Mouse (Mus musculus): ENCODE data around the gene Cbx6.
A peak's percentile ranks its signal among the peaks of the same experiment; 100 is the strongest.
"Not testable (repeated sequence)": the region's sequence is repeated elsewhere in the genome, so short reads cannot be mapped to it uniquely, and the experiment has no call there.

Cbx6 gene

DNA sequence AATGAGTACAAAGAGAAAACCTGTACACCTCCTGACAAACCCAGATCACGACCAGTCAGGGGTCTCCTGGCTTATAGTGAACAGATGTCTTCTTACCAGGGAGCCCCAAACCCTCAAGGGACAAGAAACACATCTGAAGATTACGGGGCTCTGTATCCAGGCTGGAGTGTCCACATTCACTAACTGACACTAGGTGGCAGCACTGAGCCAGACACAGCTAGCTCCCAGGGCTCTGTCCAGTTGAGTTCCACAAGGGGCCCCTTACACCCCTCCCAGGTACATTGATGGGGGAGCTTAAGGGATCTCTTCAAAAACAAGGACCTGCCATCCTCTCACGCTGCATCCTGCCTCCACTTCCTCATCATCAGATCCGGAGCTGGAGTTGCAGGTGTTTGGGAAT is 4.1 kb downstream of the Cbx6 start:
- peak; percentile 60 to 79 for DNase-seq (ENCODE audit: low spot score in 2 of 2)

- no peak for DNase-seq (ENCODE audit: low spot score in 2 of 2)
These were observed 5.1 kb downstream of the Cbx6 start for GRCm38 (mm10) chr15:79829431-79829830.

- peak; percentile 40 to 54 for DNase-seq (ENCODE audit: low spot score in 2 of 2)
These were observed 6.0 kb downstream of the Cbx6 start for GRCm38 (mm10) chr15:79828366-79829035.

DNA sequence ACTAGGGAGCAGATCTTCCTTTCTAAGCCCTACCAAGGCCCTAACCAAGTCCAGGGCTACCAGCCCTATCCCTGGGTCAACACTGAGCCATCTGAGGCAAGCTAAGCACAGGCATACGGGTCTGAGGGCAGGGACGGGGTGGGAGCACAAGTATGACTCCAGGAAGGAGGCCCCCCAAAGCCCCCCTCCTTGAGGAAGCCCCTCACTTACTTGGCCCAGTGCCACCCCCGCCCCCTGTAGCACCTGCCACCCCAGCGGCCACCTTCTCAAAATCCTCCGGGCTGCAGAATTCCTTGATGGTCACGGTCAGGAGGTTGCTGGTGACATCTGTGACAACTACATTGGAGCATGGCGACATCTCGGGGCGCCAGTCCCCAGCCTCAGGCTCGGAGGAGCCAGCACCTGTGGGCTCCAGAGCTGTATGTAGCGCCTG is 6.7 kb downstream of the Cbx6 start:
- DNase-seq (ENCODE audit: low spot score in 2 of 2), result no peak

- no peak for DNase-seq (ENCODE audit: low spot score in 2 of 2)
These were observed 7.3 kb downstream of the Cbx6 start for GRCm38 (mm10) chr15:79827061-79827777.

DNA sequence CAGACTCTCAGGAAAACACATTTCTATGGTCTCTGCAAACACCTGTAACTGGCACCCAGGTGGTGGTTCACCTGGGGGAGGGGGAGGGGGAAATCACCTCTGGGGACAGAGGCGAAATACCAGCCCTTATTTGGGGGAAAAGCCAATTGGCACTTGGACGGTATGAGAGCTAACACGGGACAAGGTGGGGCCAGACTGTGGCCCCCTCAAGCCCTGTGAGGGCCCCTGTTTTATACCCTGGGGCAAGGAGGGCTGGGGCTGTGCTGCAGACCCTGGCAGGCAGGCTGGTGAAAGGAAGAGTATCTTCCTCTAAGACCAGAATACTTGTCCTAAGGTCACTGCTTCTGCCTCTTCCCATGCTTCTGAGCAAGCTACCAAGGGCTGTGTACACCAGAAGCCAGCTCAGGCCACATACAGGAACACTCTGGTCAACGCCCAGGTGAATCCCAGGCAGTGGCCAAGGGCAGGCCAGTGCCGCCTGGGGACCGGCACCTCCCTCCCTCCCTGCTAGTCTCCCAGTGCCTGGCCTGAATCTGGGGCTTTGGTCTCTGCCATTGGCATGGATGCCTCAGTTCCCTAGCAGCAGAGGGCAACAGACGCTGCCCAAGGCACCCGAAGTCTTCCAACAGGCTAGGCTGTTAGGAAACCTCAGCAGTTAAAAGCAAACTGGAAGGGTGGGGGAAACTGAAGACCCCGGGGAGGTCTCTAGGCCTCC is 8.1 kb downstream of the Cbx6 start:
- DNase-seq (ENCODE audit: low spot score in 2 of 2), result no peak

DNA sequence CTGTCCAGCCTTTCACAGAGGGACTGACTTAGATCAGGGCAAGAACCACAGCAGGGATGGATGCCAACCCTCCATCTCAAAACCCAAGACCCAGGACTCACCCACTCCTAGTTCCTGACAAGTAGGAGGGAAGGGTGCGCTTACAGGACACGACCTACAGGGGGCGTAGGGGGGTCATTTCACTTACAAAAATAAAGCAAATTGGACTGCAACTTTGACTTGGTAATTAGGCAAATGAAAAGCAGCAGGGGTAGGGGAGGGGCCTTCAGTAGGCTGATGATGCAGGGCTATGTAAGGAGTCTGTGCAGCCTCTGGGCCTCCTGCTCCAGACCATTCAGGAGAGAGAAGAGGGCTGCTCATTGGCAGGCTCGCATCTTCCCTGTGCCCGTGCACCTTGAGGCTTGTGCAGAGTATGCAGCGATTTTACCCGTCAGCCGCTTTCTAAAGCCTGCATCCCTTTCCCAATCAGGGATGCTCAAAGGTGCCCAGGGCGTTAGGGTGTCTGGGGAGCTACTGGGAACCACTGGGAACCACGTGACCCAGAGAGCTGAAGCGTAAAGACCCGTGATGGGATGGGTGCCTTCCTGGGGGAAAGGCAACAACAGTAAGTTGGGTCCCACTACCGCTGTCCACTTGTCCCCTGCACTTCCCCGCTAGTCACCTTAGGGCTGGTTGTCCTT is 9.2 kb downstream of the Cbx6 start:
- no peak for DNase-seq (ENCODE audit: low spot score in 2 of 2)

DNA sequence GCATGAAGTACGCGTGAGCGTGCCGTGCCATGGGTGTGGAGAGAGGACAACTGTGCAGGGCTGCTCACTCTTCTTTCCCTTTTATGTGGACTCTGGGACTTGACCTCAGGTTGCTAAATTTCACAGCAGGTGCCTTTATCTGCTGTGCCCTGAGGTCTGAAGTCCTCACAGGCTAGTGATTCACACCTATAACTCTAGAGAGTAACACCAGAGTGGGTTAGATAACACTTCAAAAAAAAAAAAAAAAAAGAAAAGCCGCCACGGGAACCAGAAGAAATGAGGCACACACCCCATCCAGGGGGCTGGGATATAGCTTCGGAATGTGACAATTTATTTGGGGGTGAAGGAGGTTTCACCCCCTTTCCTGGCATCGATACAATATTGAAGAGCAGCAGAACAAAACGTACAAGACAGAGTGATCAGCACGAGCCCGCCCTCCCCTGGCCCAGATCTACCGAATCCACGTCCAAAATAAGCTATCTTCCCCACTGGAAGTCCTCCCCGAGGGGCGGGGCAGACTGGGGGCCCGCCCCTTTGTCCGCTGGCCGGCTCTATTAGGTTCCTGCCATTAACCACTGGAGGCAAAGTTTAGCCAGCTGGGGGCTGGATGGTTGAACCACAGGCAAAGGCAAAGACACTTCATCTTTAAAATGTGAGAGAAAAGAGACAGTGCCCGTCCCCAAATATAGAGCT is 10.8 kb downstream of the Cbx6 start:
- no peak for DNase-seq (ENCODE audit: low spot score in 2 of 2)

- no peak for DNase-seq (ENCODE audit: low spot score in 2 of 2)
These were observed 12.0 kb downstream of the Cbx6 start for GRCm38 (mm10) chr15:79822265-79823199.

- no peak for DNase-seq (ENCODE audit: low spot score in 2 of 2)
These were observed 16.2 kb downstream of the Cbx6 start for GRCm38 (mm10) chr15:79818325-79818724.

GRCm38 (mm10) chr15:79813666-79814258 is 20.7 kb downstream of the Cbx6 start:
- DNase-seq (ENCODE audit: low spot score in 2 of 2), result no peak

DNA sequence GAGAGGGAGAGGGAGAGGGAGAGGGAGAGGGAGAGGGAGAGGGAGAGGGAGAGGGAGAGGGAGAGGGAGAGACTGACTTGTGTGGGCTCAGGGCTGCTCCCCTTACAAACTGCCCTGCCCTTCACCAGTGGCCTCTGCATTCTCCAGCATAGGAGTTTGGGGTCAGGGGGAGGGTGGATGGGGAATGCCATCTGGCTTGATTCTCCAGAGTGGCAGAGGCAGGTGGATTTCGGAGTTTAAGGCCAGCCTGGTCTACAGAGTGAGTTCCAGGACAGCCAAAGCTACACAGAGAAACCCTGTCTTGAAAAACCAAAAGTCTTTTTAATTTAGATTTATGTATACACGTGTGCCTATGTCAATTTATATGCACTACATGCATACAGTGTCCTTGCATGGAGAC is 21.6 kb downstream of the Cbx6 start:
- not testable (repeated sequence) for DNase-seq (ENCODE audit: low spot score in 2 of 2)

DNA sequence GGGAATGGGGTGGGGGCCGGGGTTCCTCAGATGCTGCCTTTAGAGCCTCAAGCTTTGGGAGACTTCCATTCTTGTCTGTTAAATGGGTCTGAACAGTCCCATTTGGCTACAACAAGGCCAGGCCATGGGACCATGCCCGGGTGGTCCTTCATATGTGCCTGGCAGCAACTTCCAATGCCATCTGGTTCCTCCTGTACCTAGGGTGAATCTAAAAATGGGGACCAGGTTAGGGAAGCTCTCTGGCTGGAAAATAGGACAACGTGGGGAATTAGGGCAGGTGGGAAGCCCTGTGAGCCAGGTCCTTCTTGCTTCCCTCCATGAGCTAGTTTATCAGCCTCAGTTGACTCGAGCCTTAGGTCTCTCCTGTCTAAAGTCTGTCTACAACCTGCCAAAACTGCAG is 23.5 kb downstream of the Cbx6 start:
- no peak for DNase-seq (ENCODE audit: low spot score in 2 of 2)

- peak in 1 of 2 experiments; percentile 56 for DNase-seq (ENCODE audit: low spot score in 2 of 2)
These were observed 24.4 kb downstream of the Cbx6 start for GRCm38 (mm10) chr15:79810061-79810460.

DNA sequence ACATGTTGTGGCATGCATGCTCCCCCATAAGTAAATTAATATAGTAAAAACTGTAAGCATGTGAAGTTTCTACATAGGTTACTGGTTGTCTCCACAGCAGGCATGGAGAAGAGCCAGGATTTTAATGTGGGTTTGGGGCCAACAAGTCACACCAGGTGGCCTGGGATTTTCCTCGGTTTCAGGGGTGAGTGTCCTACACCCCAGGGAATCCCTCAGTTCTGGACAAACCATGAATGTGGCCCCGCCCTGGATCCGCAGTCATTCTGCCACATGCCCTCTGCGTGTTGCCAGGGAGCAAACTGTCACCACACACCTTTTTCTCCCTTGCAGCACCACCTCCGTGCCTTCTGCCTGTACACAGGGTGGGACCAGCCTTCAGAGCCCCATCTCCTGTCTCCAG is 25.8 kb downstream of the Cbx6 start:
- no peak for DNase-seq (ENCODE audit: low spot score in 2 of 2)

DNA sequence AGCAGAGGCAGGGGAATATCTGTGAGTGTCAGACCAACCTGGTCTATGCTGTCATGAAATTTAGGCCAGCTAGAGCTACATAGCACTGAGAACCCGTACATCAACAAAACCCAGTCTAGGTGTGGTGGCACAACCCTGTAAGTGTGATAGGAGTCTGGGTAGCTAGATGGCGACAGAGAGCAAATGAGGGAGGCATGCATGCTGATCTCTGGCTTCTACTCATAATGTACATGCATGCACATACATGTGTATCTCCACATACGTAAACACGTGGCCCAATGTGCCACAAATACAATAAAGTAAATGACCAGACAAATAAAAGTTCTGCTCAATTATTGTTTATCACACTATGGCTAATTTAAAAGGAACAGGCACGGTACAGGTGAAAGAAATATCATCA is 26.4 kb downstream of the Cbx6 start:
- DNase-seq (ENCODE audit: low spot score in 2 of 2), result peak in 1 of 2 experiments; percentile 62

DNA sequence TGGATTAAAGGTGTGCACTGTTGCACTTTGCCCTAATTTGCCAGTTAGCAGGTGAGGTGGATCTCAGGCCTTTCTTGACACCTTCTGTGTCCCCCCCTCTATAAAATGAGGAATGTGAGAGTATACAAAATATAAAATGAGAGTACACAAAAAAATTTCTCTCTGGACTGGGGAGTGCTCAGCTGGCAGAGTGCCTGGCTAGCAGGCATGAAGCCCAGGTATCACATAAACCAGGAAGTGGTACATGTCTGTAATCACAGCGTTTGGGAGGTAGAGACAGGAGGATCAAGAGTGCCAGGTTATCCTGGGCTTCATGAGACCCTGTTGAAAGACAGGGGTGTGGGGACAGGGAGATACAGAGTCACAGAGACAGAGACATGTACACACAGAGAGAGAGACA is 27.4 kb downstream of the Cbx6 start:
- no peak for DNase-seq (ENCODE audit: low spot score in 2 of 2)

- no peak for DNase-seq (ENCODE audit: low spot score in 2 of 2)
These were observed 29.2 kb downstream of the Cbx6 start for GRCm38 (mm10) chr15:79805246-79805645.

GRCm38 (mm10) chr15:79804352-79805071 is 30.0 kb downstream of the Cbx6 start, which contains the start of gene Nptxr:
TSS of gene Nptxr (minus strand) at chr15:79804766.
- peak in 1 of 2 experiments; percentile 64 for DNase-seq (ENCODE audit: low spot score in 2 of 2)

All from cerebellum, postnatal 4 days (tissue).